ENCODE assay signal across 5 mouse cellular contexts in the genomic region with DNA sequence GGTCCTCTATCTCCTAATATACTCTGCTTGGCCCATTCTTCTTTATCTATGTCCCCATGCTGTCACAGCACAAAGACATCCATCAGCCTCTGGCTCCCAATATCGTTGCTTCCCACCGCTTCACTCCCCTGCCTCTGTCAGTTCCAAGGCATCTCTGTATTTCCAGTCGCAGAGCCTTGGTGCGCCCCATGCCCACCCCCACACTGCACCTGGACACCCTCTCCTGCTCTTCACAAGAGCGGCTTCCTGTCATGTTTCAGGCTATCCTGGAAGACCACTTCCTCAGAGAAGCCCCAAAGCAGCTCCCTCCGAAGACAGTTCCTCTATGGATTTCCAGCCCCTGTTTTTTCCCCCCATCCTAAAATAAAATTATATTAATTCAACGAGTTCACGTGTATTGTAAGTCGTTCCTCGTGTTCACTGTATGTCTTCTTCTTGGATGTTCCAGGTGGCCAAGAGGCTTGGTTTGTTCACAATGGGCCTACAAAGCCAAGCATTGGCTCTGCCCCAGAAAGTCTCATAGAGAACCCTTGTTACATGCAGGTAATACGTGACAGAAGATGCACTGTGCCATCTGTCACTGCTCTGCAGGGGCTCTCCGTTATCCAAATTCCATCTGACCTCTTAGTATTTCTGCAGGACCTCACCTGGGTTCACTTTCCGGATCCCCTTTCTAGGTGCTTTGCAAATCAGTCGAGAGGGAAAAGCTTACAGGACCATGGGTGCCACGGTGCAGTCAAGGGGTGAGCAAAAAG.
"Had no signal": no experiment of that assay in that cellular context is flagged by ENCODE, and none has a peak within 500 bp of the region (broad histone marks: within the 10 kb centered on the region; RNA-seq: fewer than 3 reads in every experiment).

No protein-coding gene starts in this region.

- DNase-seq: kidney, adult 9 months; kidney, postnatal 4 days; liver; liver, embryonic 13.5 days; lung, adult 18-20 months had no signal
